Mouse (Mus musculus): Measurements from ENCODE around the gene Rwdd4a. TPM values are rescaled to one million over a fixed set of nuclear protein-coding genes. Genes with fewer than 3 reads are reported as not detected.

Rwdd4a gene
- polyA plus RNA-seq, 1 experiment from 2014 or later: 58.2 TPM

- TF ChIP-seq CTCF (IDR thresholded peaks at IDR 0.05; ENCODE audit: low read depth): no peak
- H3K36me3 ChIP-seq (ENCODE audit: insufficient read depth, low read length): peaks cover 42% of the 10 kb centered on the region; the same call in 1 of the 2 replicates
- H3K9me3 ChIP-seq (replicated peaks; ENCODE audit: low read length): no peaks in the 10 kb centered on the region
- no peak overlapping the region for H3K9ac ChIP-seq (ENCODE audit: low read depth, low read length)
- ATAC-seq (replicated peaks; ENCODE audit: low FRiP score, low read depth): no peak
- no peak overlapping the region for H3K27ac ChIP-seq
- H3K4me1 ChIP-seq (replicated peaks; ENCODE audit: insufficient read depth, low read length): no peaks in the 10 kb centered on the region
- 92% methylated on average over 5 of the region's 5 CpGs for WGBS
- DNase-seq (ENCODE audit: low spot score): no peak
- H3K27me3 ChIP-seq (ENCODE audit: insufficient read depth, low read length): no peaks in the 10 kb centered on the region
- H3K4me3 ChIP-seq (replicated peaks; ENCODE audit: low read depth, low read length): no peak overlapping the region
- H3K4me2 ChIP-seq (ENCODE audit: low read length): no peak overlapping the region
These were observed 10.6 kb downstream of the Rwdd4a start for GRCm38 (mm10) chr8:47544094-47544493.

GRCm38 (mm10) chr8:47547102-47547501, 13.6 kb downstream of the Rwdd4a start:
- Histone ChIP-seq H3K4me3 (replicated peaks; ENCODE audit: low read depth, low read length) (no peak overlapping the region), H3K4me2 (ENCODE audit: low read length) (no peak overlapping the region), H3K27me3 (ENCODE audit: insufficient read depth, low read length) (no peaks in the 10 kb centered on the region), H3K9ac (ENCODE audit: low read depth, low read length) (no peak overlapping the region), H3K36me3 (ENCODE audit: insufficient read depth, low read length) (peaks cover 58% of the 10 kb centered on the region), H3K4me1 (replicated peaks; ENCODE audit: insufficient read depth, low read length) (no peaks in the 10 kb centered on the region), H3K9me3 (replicated peaks; ENCODE audit: low read length) (no peaks in the 10 kb centered on the region), H3K27ac (no peak overlapping the region)
- TF ChIP-seq CTCF (IDR thresholded peaks at IDR 0.05; ENCODE audit: low read depth): no peak
- no peak for DNase-seq (ENCODE audit: low spot score)
- no peak for ATAC-seq (replicated peaks; ENCODE audit: low FRiP score, low read depth)
- 96% methylated on average over 10 of the region's 10 CpGs for WGBS

- DNase-seq (ENCODE audit: low spot score): peak; percentile 32
- WGBS: 86% methylated on average over 6 of the region's 6 CpGs
- no peak overlapping the region for H3K4me3 ChIP-seq (replicated peaks; ENCODE audit: low read depth, low read length)
These were observed 20.1 kb downstream of the Rwdd4a start for GRCm38 (mm10) chr8:47553613-47554012.

GRCm38 (mm10) chr8:47556446-47556845, 23.0 kb downstream of the Rwdd4a start:
- no peaks in the 10 kb centered on the region for H3K4me1 ChIP-seq (replicated peaks; ENCODE audit: insufficient read depth, low read length)
- H3K9me3 ChIP-seq (replicated peaks; ENCODE audit: low read length): no peaks in the 10 kb centered on the region
- H3K36me3 ChIP-seq (ENCODE audit: insufficient read depth, low read length): peaks cover under 1% of the 10 kb centered on the region; the same call in 1 of the 2 replicates
- DNase-seq (ENCODE audit: low spot score): no peak
- no peak overlapping the region for H3K9ac ChIP-seq (ENCODE audit: low read depth, low read length)
- TF ChIP-seq CTCF (IDR thresholded peaks at IDR 0.05; ENCODE audit: low read depth): no peak
- no peak overlapping the region for H3K4me3 ChIP-seq (replicated peaks; ENCODE audit: low read depth, low read length)
- no peak overlapping the region for H3K27ac ChIP-seq
- 64% methylated on average over 7 of the region's 7 CpGs for WGBS
- ATAC-seq (replicated peaks; ENCODE audit: low FRiP score, low read depth): no peak
- H3K27me3 ChIP-seq (ENCODE audit: insufficient read depth, low read length): no peaks in the 10 kb centered on the region
- no peak overlapping the region for H3K4me2 ChIP-seq (ENCODE audit: low read length)

More at GRCm38 (mm10) chr8:47553613-47554012, 20.1 kb downstream of the Rwdd4a start:
- H3K9ac ChIP-seq (ENCODE audit: low read depth, low read length): no peak overlapping the region
- H3K27me3 ChIP-seq (ENCODE audit: insufficient read depth, low read length): no peaks in the 10 kb centered on the region
- H3K4me2 ChIP-seq (ENCODE audit: low read length): no peak overlapping the region
- no peaks in the 10 kb centered on the region for H3K4me1 ChIP-seq (replicated peaks; ENCODE audit: insufficient read depth, low read length)
- H3K27ac ChIP-seq: no peak overlapping the region
- no peak for ATAC-seq (replicated peaks; ENCODE audit: low FRiP score, low read depth)
- no peaks in the 10 kb centered on the region for H3K9me3 ChIP-seq (replicated peaks; ENCODE audit: low read length)
- H3K36me3 ChIP-seq (ENCODE audit: insufficient read depth, low read length): peaks cover 24% of the 10 kb centered on the region
- TF ChIP-seq CTCF (IDR thresholded peaks at IDR 0.05; ENCODE audit: low read depth): peak; percentile 48

GRCm38 (mm10) chr8:47558274-47558673, 24.8 kb downstream of the Rwdd4a start:
- TF ChIP-seq CTCF (IDR thresholded peaks at IDR 0.05; ENCODE audit: low read depth): no peak
- no peaks in the 10 kb centered on the region for H3K27me3 ChIP-seq (ENCODE audit: insufficient read depth, low read length)
- no peak overlapping the region for H3K4me2 ChIP-seq (ENCODE audit: low read length)
- no peak overlapping the region for H3K4me3 ChIP-seq (replicated peaks; ENCODE audit: low read depth, low read length)
- no peaks in the 10 kb centered on the region for H3K9me3 ChIP-seq (replicated peaks; ENCODE audit: low read length)
- no peaks in the 10 kb centered on the region for H3K36me3 ChIP-seq (ENCODE audit: insufficient read depth, low read length)
- no peak overlapping the region for H3K27ac ChIP-seq
- WGBS: 30% methylated on average over 7 of the region's 7 CpGs
- H3K4me1 ChIP-seq (replicated peaks; ENCODE audit: insufficient read depth, low read length): no peaks in the 10 kb centered on the region
- ATAC-seq (replicated peaks; ENCODE audit: low FRiP score, low read depth) (no peak), DNase-seq (ENCODE audit: low spot score) (no peak)
- no peak overlapping the region for H3K9ac ChIP-seq (ENCODE audit: low read depth, low read length)

GRCm38 (mm10) chr8:47560801-47561200, 27.3 kb downstream of the Rwdd4a start:
- Histone ChIP-seq H3K9ac (ENCODE audit: low read depth, low read length) (no peak overlapping the region), H3K27me3 (ENCODE audit: insufficient read depth, low read length) (no peaks in the 10 kb centered on the region), H3K4me1 (replicated peaks; ENCODE audit: insufficient read depth, low read length) (no peaks in the 10 kb centered on the region), H3K4me3 (replicated peaks; ENCODE audit: low read depth, low read length) (no peak overlapping the region), H3K9me3 (replicated peaks; ENCODE audit: low read length) (no peaks in the 10 kb centered on the region), H3K4me2 (ENCODE audit: low read length) (no peak overlapping the region), H3K27ac (no peak overlapping the region), H3K36me3 (ENCODE audit: insufficient read depth, low read length) (no peaks in the 10 kb centered on the region)
- WGBS: 75% methylated on average over 7 of the region's 7 CpGs
- TF ChIP-seq CTCF (IDR thresholded peaks at IDR 0.05; ENCODE audit: low read depth): no peak
- DNase-seq (ENCODE audit: low spot score) (no peak), ATAC-seq (replicated peaks; ENCODE audit: low FRiP score, low read depth) (no peak)

GRCm38 (mm10) chr8:47566551-47566950, 33.1 kb downstream of the Rwdd4a start:
- H3K4me2 ChIP-seq (ENCODE audit: low read length): no peak overlapping the region
- ATAC-seq (replicated peaks; ENCODE audit: low FRiP score, low read depth) (no peak), DNase-seq (ENCODE audit: low spot score) (no peak)
- no peaks in the 10 kb centered on the region for H3K27me3 ChIP-seq (ENCODE audit: insufficient read depth, low read length)
- H3K27ac ChIP-seq: no peak overlapping the region
- no peaks in the 10 kb centered on the region for H3K9me3 ChIP-seq (replicated peaks; ENCODE audit: low read length)
- no peak overlapping the region for H3K4me3 ChIP-seq (replicated peaks; ENCODE audit: low read depth, low read length)
- no peak overlapping the region for H3K9ac ChIP-seq (ENCODE audit: low read depth, low read length)
- WGBS: 96% methylated on average over 6 of the region's 6 CpGs
- no peaks in the 10 kb centered on the region for H3K36me3 ChIP-seq (ENCODE audit: insufficient read depth, low read length)
- no peaks in the 10 kb centered on the region for H3K4me1 ChIP-seq (replicated peaks; ENCODE audit: insufficient read depth, low read length)
- TF ChIP-seq CTCF (IDR thresholded peaks at IDR 0.05; ENCODE audit: low read depth): no peak
